Mouse (Mus musculus) thymus, postnatal 4 days (tissue): ENCODE measurements around the gene Sh3bgrl2.

ENCODE experiments used
- DNase-seq: peaks from one replicate; pipeline ENCODE4 v3.0.0; 2021

The Sh3bgrl2 gene

GRCm38 (mm10) chr9:83562889-83563288 lies 14.8 kb downstream of the Sh3bgrl2 start:
- DNase-seq = no peak

GRCm38 (mm10) chr9:83563808-83564549 lies 15.9 kb downstream of the Sh3bgrl2 start:
- DNase-seq = no peak

- DNase-seq = no peak
Observed at GRCm38 (mm10) chr9:83564934-83565652, 17.0 kb downstream of the Sh3bgrl2 start.

- no peak for DNase-seq
Observed at GRCm38 (mm10) chr9:83566141-83566540, 18.0 kb downstream of the Sh3bgrl2 start.

GRCm38 (mm10) chr9:83568125-83568524 lies 20.0 kb downstream of the Sh3bgrl2 start:
- no peak for DNase-seq

- DNase-seq = no peak
Observed at GRCm38 (mm10) chr9:83568937-83569336, 20.8 kb downstream of the Sh3bgrl2 start.

- no peak for DNase-seq
Observed at GRCm38 (mm10) chr9:83569898-83570297, 21.8 kb downstream of the Sh3bgrl2 start.

GRCm38 (mm10) chr9:83571315-83571714 lies 23.2 kb downstream of the Sh3bgrl2 start:
- DNase-seq = no peak

GRCm38 (mm10) chr9:83572326-83572725 lies 24.2 kb downstream of the Sh3bgrl2 start:
- DNase-seq = no peak

GRCm38 (mm10) chr9:83572870-83573269 lies 24.7 kb downstream of the Sh3bgrl2 start:
- no peak for DNase-seq

GRCm38 (mm10) chr9:83573588-83573987 lies 25.5 kb downstream of the Sh3bgrl2 start:
- DNase-seq = no peak

- no peak for DNase-seq
Observed at GRCm38 (mm10) chr9:83575403-83575802, 27.3 kb downstream of the Sh3bgrl2 start.

GRCm38 (mm10) chr9:83576018-83576688 lies 28.0 kb downstream of the Sh3bgrl2 start:
- no peak for DNase-seq

GRCm38 (mm10) chr9:83576689-83577057 lies 28.5 kb downstream of the Sh3bgrl2 start:
- DNase-seq = peak; percentile 45

- DNase-seq = no peak
Observed at GRCm38 (mm10) chr9:83577260-83577659, 29.1 kb downstream of the Sh3bgrl2 start.

GRCm38 (mm10) chr9:83579049-83579448 lies 30.9 kb downstream of the Sh3bgrl2 start:
- DNase-seq = no peak

GRCm38 (mm10) chr9:83582748-83583147 lies 34.6 kb downstream of the Sh3bgrl2 start:
- no peak for DNase-seq

- DNase-seq = no peak
Observed at GRCm38 (mm10) chr9:83586316-83587050, 38.4 kb downstream of the Sh3bgrl2 start.

- no peak for DNase-seq
Observed at GRCm38 (mm10) chr9:83587116-83587515, 39.0 kb downstream of the Sh3bgrl2 start.

- DNase-seq = no peak
Observed at GRCm38 (mm10) chr9:83589063-83589462, 40.9 kb downstream of the Sh3bgrl2 start.

- DNase-seq = no peak
Observed at GRCm38 (mm10) chr9:83589680-83590467, 41.7 kb downstream of the Sh3bgrl2 start.

GRCm38 (mm10) chr9:83591848-83592456 lies 43.8 kb downstream of the Sh3bgrl2 start:
- DNase-seq = no peak
